Mouse (Mus musculus): ENCODE data around the gene Mpp2. TPM values are rescaled to one million over a fixed set of nuclear protein-coding genes. Genes with fewer than 3 reads are reported as not detected.

Gene Mpp2
- polyA plus RNA-seq (2015; fragmentation: Nextera tagmentation; extraction: Ambion mirVana), result 30.5 and 34.6 TPM in 2 replicates

GRCm38 (mm10) chr11:102087931-102088898 is at the start of gene Mpp2:
TSS of gene Mpp2 (minus strand) at chr11:102088515.
- ATAC-seq (ENCODE audit: low FRiP score, low read depth), result peak; percentile 59
- Histone ChIP-seq H3K27me3 (no peaks in the 10 kb centered on the region), H3K9ac (peak within 1 kb of the TSS; percentile 85), H3K9me3 (no peaks in the 10 kb centered on the region), H3K36me3 (no peaks in the 10 kb centered on the region), H3K4me1 (replicated peaks) (peaks cover 31% of the 10 kb centered on the region), H3K27ac (replicated peaks) (peak within 1 kb of the TSS; percentile 98), H3K4me2 (peak within 1 kb of the TSS; percentile 80), H3K4me3 (peak within 1 kb of the TSS; percentile 61)
- under 1% methylated on average over 49 of the region's 49 CpGs for WGBS

GRCm38 (mm10) chr11:102137625-102138446 is 49.5 kb upstream of the Mpp2 start:
- WGBS, result 45% methylated on average over 13 of the region's 13 CpGs
- H3K9ac ChIP-seq, result peak overlapping the region; percentile 36

GRCm38 (mm10) chr11:102134516-102134915 is 46.2 kb upstream of the Mpp2 start:
- 14% methylated on average over 4 of the region's 4 CpGs for WGBS
- H3K4me2 ChIP-seq, result no peak overlapping the region
- ATAC-seq (ENCODE audit: low FRiP score, low read depth), result no peak
- H3K27ac ChIP-seq (replicated peaks), result no peak overlapping the region
- 0 out of 2 replicates have a peak, but pooled peaks cover 6% of the 10 kb centered on the region for H3K27me3 ChIP-seq
- H3K9ac ChIP-seq, result no peak overlapping the region
- H3K36me3 ChIP-seq, result no peaks in the 10 kb centered on the region
- H3K4me1 ChIP-seq (replicated peaks), result peaks cover 13% of the 10 kb centered on the region; the same call in 1 of the 2 replicates
- no peak overlapping the region for H3K4me3 ChIP-seq
- no peaks in the 10 kb centered on the region for H3K9me3 ChIP-seq

More at GRCm38 (mm10) chr11:102137625-102138446, 49.5 kb upstream of the Mpp2 start:
- H3K4me1 ChIP-seq (replicated peaks), result peaks cover 13% of the 10 kb centered on the region; the same call in 1 of the 2 replicates
- peak; percentile 30; the same call in 1 of the 2 replicates for ATAC-seq (ENCODE audit: low FRiP score, low read depth)
- no peaks in the 10 kb centered on the region for H3K36me3 ChIP-seq
- H3K27ac ChIP-seq (replicated peaks), result no peak overlapping the region
- peak overlapping the region; percentile 35 for H3K4me3 ChIP-seq
- peaks cover 14% of the 10 kb centered on the region; the same call in 1 of the 2 replicates for H3K27me3 ChIP-seq
- peak overlapping the region; percentile 72 for H3K4me2 ChIP-seq
- no peaks in the 10 kb centered on the region for H3K9me3 ChIP-seq

- Histone ChIP-seq H3K9me3 (no peaks in the 10 kb centered on the region), H3K36me3 (no peaks in the 10 kb centered on the region), H3K4me1 (replicated peaks) (no peaks in the 10 kb centered on the region), H3K27me3 (no peaks in the 10 kb centered on the region), H3K27ac (replicated peaks) (no peak overlapping the region), H3K4me2 (no peak overlapping the region), H3K4me3 (no peak overlapping the region), H3K9ac (no peak overlapping the region)
- 91% methylated on average over 6 of the region's 6 CpGs for WGBS
- ATAC-seq (ENCODE audit: low FRiP score, low read depth), result no peak
Measured at GRCm38 (mm10) chr11:102117386-102117785, 29.1 kb upstream of the Mpp2 start.

GRCm38 (mm10) chr11:102116241-102116640 is 27.9 kb upstream of the Mpp2 start:
- H3K4me3 ChIP-seq, result no peak overlapping the region
- H3K36me3 ChIP-seq, result no peaks in the 10 kb centered on the region
- no peak overlapping the region for H3K4me2 ChIP-seq
- no peak for ATAC-seq (ENCODE audit: low FRiP score, low read depth)
- H3K4me1 ChIP-seq (replicated peaks), result no peaks in the 10 kb centered on the region
- no peak overlapping the region for H3K9ac ChIP-seq
- H3K27ac ChIP-seq (replicated peaks), result no peak overlapping the region
- 88% methylated on average over 8 of the region's 8 CpGs for WGBS
- no peaks in the 10 kb centered on the region for H3K9me3 ChIP-seq
- no peaks in the 10 kb centered on the region for H3K27me3 ChIP-seq

- Histone ChIP-seq H3K4me3 (no peak overlapping the region), H3K9me3 (no peaks in the 10 kb centered on the region)
- WGBS, result 87% methylated on average over 5 of the region's 5 CpGs
Measured at GRCm38 (mm10) chr11:102111576-102111975, 23.3 kb upstream of the Mpp2 start.

GRCm38 (mm10) chr11:102107732-102108131 is 19.4 kb upstream of the Mpp2 start, which contains the start of gene Pyy:
TSS of gene Pyy (minus strand) at chr11:102107832.
- Histone ChIP-seq H3K4me1 (replicated peaks) (peaks cover 6% of the 10 kb centered on the region; the same call in 1 of the 2 replicates), H3K4me3 (peak within 1 kb of the TSS; percentile 15; the same call in 1 of the 2 replicates), H3K9ac (no peak within 1 kb of the TSS), H3K27me3 (peaks cover 57% of the 10 kb centered on the region), H3K9me3 (no peaks in the 10 kb centered on the region), H3K36me3 (no peaks in the 10 kb centered on the region), H3K27ac (replicated peaks) (no peak within 1 kb of the TSS), H3K4me2 (no peak within 1 kb of the TSS)
- ATAC-seq (ENCODE audit: low FRiP score, low read depth), result no peak
- 20% methylated on average over 8 of the region's 9 CpGs for WGBS

More at GRCm38 (mm10) chr11:102111576-102111975, 23.3 kb upstream of the Mpp2 start:
- Histone ChIP-seq H3K4me1 (replicated peaks) (peaks cover 4% of the 10 kb centered on the region; the same call in 1 of the 2 replicates), H3K27ac (replicated peaks) (no peak overlapping the region), H3K27me3 (peaks cover 27% of the 10 kb centered on the region), H3K4me2 (no peak overlapping the region), H3K9ac (no peak overlapping the region), H3K36me3 (no peaks in the 10 kb centered on the region)
- no peak for ATAC-seq (ENCODE audit: low FRiP score, low read depth)

- ATAC-seq (ENCODE audit: low FRiP score, low read depth), result no peak
- Histone ChIP-seq H3K27me3 (peaks cover 57% of the 10 kb centered on the region), H3K9me3 (no peaks in the 10 kb centered on the region), H3K9ac (no peak overlapping the region), H3K4me2 (no peak overlapping the region), H3K4me3 (peak overlapping the region; percentile 15; the same call in 1 of the 2 replicates), H3K4me1 (replicated peaks) (peaks cover 8% of the 10 kb centered on the region; the same call in 1 of the 2 replicates), H3K36me3 (no peaks in the 10 kb centered on the region), H3K27ac (replicated peaks) (no peak overlapping the region)
- WGBS, result 1% methylated on average over 21 of the region's 21 CpGs
Measured at GRCm38 (mm10) chr11:102106911-102107310, 18.6 kb upstream of the Mpp2 start.

- no peak overlapping the region for H3K4me3 ChIP-seq
- H3K27me3 ChIP-seq, result peaks cover 44% of the 10 kb centered on the region
- no peaks in the 10 kb centered on the region for H3K9me3 ChIP-seq
- 21% methylated on average over 17 of the region's 17 CpGs for WGBS
- H3K4me1 ChIP-seq (replicated peaks), result peaks cover 10% of the 10 kb centered on the region; the same call in 1 of the 2 replicates
- no peak overlapping the region for H3K27ac ChIP-seq (replicated peaks)
- ATAC-seq (ENCODE audit: low FRiP score, low read depth), result no peak
- no peak overlapping the region for H3K4me2 ChIP-seq
- no peak overlapping the region for H3K9ac ChIP-seq
- H3K36me3 ChIP-seq, result no peaks in the 10 kb centered on the region
Measured at GRCm38 (mm10) chr11:102102485-102103258, 14.4 kb upstream of the Mpp2 start.

- H3K27me3 ChIP-seq, result peaks cover 30% of the 10 kb centered on the region
Measured at GRCm38 (mm10) chr11:102101219-102101618, 12.9 kb upstream of the Mpp2 start, which contains the start of gene Ppy. TSS of gene Ppy (minus strand) at chr11:102101319.

More at GRCm38 (mm10) chr11:102101219-102101618, 12.9 kb upstream of the Mpp2 start, which contains the start of gene Ppy:
- H3K27ac ChIP-seq (replicated peaks), result no peak within 1 kb of the TSS
- no peak within 1 kb of the TSS for H3K9ac ChIP-seq
- no peaks in the 10 kb centered on the region for H3K36me3 ChIP-seq
- no peaks in the 10 kb centered on the region for H3K9me3 ChIP-seq
- WGBS, result 81% methylated on average over 4 of the region's 4 CpGs
- H3K4me3 ChIP-seq, result no peak within 1 kb of the TSS
- H3K4me2 ChIP-seq, result no peak within 1 kb of the TSS
- peaks cover 17% of the 10 kb centered on the region for H3K4me1 ChIP-seq (replicated peaks)
- ATAC-seq (ENCODE audit: low FRiP score, low read depth), result no peak
